Mouse (Mus musculus) lung, postnatal 0 days (tissue): ENCODE results near the gene Scel.

Experiments
- CTCF ChIP-seq: IDR thresholded peaks from 2 replicates; pipeline ENCODE4 v1.5.1; 2016; ENCODE audit warnings: antibody characterized with exemption, mild to moderate bottlenecking
- EP300 ChIP-seq: IDR thresholded peaks from 2 replicates; pipeline ENCODE4 v1.6.1; 2016; ENCODE audit warnings: antibody characterized with exemption, mild to moderate bottlenecking, control low read depth

DNA sequence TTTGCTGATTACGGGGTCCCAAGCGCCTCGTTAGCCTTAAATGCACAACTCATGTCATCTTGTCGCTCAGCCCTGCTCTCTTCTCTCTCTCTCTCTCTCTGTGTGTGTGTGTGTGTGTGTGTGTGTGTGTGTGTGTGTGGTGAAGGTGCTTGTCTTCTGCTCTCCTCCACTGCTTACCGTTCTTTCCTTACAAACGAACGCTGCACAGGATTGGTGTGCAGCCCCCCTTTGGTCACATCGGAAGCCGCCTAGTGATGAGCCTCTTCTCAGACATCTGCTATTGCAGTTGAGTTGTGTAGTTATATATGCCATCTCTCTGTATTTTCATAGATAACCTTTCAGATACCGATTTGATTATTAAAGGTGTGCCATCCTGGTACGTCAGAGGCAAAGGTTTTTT lies 138.0 kb downstream of the Scel start:
- TF ChIP-seq CTCF, result no peak
- TF ChIP-seq EP300, result no peak
